Mouse (Mus musculus) cerebellum, postnatal 14 days (tissue): ENCODE measurements at regions not wholly inside any gene's neighbourhood (a gene's known extent, or its start where the extent isn't known, plus 50 kb on each side); places are given as distances from the start of the nearest gene placed in this dataset.
A peak's percentile ranks its signal among the peaks of the same experiment; 100 is the strongest.

ENCODE experiments used
- DNase-seq, 2 experiments: peaks; one replicate each; pipeline ENCODE4 v3.0.0; 2021; ENCODE audit warnings: mixed read lengths in 2 of 2

- no peak for DNase-seq
Observed at GRCm38 (mm10) chr17:87202958-87203720, 62.6 kb downstream of the Mcfd2 start.

GRCm38 (mm10) chr17:87202490-87202889 lies 63.2 kb downstream of the Mcfd2 start:
- DNase-seq: no peak

GRCm38 (mm10) chr17:87200721-87201242 lies 65.0 kb downstream of the Mcfd2 start:
- DNase-seq: peak; percentile 85 to 86

GRCm38 (mm10) chr17:87200134-87200533 lies 65.6 kb downstream of the Mcfd2 start:
- DNase-seq: no peak

GRCm38 (mm10) chr17:87199134-87199533 lies 66.6 kb downstream of the Mcfd2 start:
- no peak for DNase-seq

GRCm38 (mm10) chr17:87197434-87197833 lies 68.3 kb downstream of the Mcfd2 start:
- DNase-seq: no peak

GRCm38 (mm10) chr17:87194639-87195038 lies 71.1 kb downstream of the Mcfd2 start:
- no peak for DNase-seq

GRCm38 (mm10) chr17:87193482-87193881 lies 72.3 kb downstream of the Mcfd2 start:
- DNase-seq: no peak

- DNase-seq: peak in 1 of 2 experiments; percentile 34
Observed at GRCm38 (mm10) chr17:87189670-87190069, 76.1 kb downstream of the Mcfd2 start.
